Mouse (Mus musculus) forebrain, embryonic 10.5 days (tissue): Measurements from ENCODE around the gene Ly6g6f. TPM values are rescaled to one million over a fixed set of nuclear protein-coding genes. Genes with fewer than 3 reads are reported as not detected.
"Not testable (repeated sequence)": the region's sequence is repeated elsewhere in the genome, so short reads cannot be mapped to it uniquely, and the experiment has no call there.

Experiments
- DNase-seq: peaks from one replicate; pipeline ENCODE4 v3.0.0-alpha.2; 2017; ENCODE audit warnings: low spot score; ENCODE audit errors: extremely low spot score
- H3K27ac ChIP-seq: fragments of 300-500 bp; sonication (generic); 2 replicates; pipeline ENCODE4 v1.5.1; 2016; ENCODE audit warnings: mild to moderate bottlenecking
- H3K27me3 ChIP-seq: fragments of 300-500 bp; sonication (generic); 2 replicates; pipeline ENCODE4 v1.6.1; 2016; ENCODE audit warnings: mild to moderate bottlenecking; ENCODE audit not compliant: poor library complexity, severe bottlenecking
- H3K36me3 ChIP-seq: fragments of 300-500 bp; sonication (generic); replicated peaks from 2 replicates; pipeline ENCODE4 v1.6.1; 2016; ENCODE audit warnings: mild to moderate bottlenecking, moderate library complexity
- H3K4me1 ChIP-seq: fragments of 300-500 bp; sonication (generic); 2 replicates; pipeline ENCODE4 v1.6.1; 2016
- H3K4me3 ChIP-seq: fragments of 300-500 bp; sonication (generic); 2 replicates; pipeline ENCODE4 v1.5.1; 2016; ENCODE audit warnings: mild to moderate bottlenecking, moderate library complexity
- H3K9me3 ChIP-seq: fragments of 300-500 bp; sonication (generic); 2 replicates; pipeline ENCODE4 v1.6.1; 2016; ENCODE audit warnings: mild to moderate bottlenecking, moderate library complexity
- WGBS: fragments of 180-500 bp; shearing (Covaris S2); methylation state at CpG from one replicate; pipeline ENCODE4 v1.1.7; 2016; 5-methylcytosine and 5-hydroxymethylcytosine counted together
- polyA plus RNA-seq: library from polyadenylated mRNA; unstranded; fragments of >200 nt; fragmentation: Nextera tagmentation; extraction: Ambion mirVana; gene quantifications from 2 replicates; pipeline ENCODE4 v1.2.1, GENCODE M21; 2016

The Ly6g6f gene
- polyA plus RNA-seq, 1 experiment from 2014 or later, result 0.69 TPM

DNA sequence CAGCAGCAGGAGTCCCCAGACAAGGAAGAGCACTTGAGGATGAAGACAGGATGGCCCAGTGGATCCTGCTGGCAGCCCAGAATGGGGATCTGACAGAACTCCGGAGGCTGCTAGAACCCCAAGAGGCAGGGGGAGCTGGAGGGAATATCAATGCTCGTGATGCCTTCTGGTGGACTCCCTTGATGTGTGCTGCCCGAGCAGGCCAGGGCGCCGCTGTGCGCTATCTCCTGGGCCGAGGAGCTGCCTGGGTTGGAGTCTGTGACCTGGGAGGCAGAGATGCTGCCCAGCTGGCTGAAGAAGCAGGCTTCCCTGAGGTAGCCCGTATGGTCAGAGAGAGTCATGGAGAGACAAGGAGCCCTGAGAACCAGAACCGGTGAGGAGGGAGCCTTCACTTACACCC, 37.9 kb upstream of the Ly6g6f start:
- Histone ChIP-seq H3K4me1 (peaks cover 55% of the 10 kb centered on the region), H3K36me3 (peaks cover 49% of the 10 kb centered on the region)

DNA sequence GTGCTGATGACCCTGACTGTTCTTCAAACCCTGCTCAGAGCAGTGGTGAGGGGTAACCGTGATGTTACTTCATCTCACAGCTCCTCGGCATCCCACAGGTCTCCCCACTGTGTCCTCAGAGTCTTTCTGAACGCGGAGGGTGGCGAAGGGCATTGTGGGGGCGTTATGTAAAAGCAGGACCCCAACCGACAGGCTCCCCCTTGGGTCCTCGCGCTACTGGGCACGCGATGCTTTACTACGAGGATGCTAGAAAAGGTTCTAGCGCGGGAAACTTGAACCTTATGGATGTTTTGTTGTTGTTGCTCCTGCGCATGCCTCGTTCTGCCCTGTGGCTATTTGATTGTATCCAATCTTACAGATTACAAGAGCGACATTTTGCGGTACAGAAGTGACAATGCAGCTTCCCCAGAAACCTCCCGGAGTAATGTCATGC, 36.5 kb upstream of the Ly6g6f start, which contains the start of gene Csnk2b:
Gene Csnk2b (minus strand): TSS at position 183 of the 433 bp plus-strand sequence.
- Histone ChIP-seq H3K9me3 (no peaks in the 10 kb centered on the region), H3K27ac (peak within 1 kb of the TSS; percentile 93), H3K4me1 (peaks cover 46% of the 10 kb centered on the region), H3K4me3 (peak within 1 kb of the TSS; percentile 82), H3K27me3 (no peaks in the 10 kb centered on the region), H3K36me3 (peaks cover 54% of the 10 kb centered on the region)
- no peak for DNase-seq
- under 1% methylated on average over 19 of the region's 19 CpGs for WGBS

More for the DNA sequence above, 37.9 kb upstream of the Ly6g6f start:
- not testable (repeated sequence) for H3K27ac ChIP-seq, H3K4me3 ChIP-seq, H3K9me3 ChIP-seq, DNase-seq, H3K27me3 ChIP-seq
- WGBS, result 95% methylated on average over 9 of the region's 9 CpGs

- H3K36me3 ChIP-seq, result peaks cover 59% of the 10 kb centered on the region
- H3K9me3 ChIP-seq, result no peaks in the 10 kb centered on the region
- DNase-seq, result peak; percentile 97
- peak within 1 kb of the TSS; percentile 82 for H3K4me3 ChIP-seq
- H3K27me3 ChIP-seq, result no peaks in the 10 kb centered on the region
- peaks cover 39% of the 10 kb centered on the region for H3K4me1 ChIP-seq
- H3K27ac ChIP-seq, result peak within 1 kb of the TSS; percentile 93
- WGBS, result under 1% methylated on average over 50 of the region's 50 CpGs
Observed at GRCm38 (mm10) chr17:35121143-35121799, 35.9 kb upstream of the Ly6g6f start, which contains the start of gene Gpank1. Gpank1 (plus strand) TSS chr17:35121455.

DNA sequence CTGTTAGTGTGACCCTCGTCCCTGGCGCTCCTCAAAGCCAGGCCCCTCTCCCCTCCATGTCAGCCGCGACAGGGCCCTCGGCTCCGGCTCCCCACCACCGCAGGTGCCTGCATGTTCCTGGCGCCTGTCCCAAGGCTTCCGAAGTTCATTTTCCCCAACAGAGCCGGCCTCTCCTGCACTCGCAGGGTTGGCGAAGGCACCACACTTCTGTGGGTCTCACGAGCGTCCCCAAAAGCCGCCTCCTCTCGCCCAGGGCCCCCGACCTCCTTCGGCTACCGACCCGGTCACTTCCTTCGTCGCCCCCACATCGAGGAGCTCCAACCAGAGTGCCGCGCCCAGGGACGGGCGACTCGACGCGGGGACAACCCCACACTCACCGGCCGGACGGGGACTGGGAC, 35.3 kb upstream of the Ly6g6f start:
- Histone ChIP-seq H3K4me1 (peaks cover 34% of the 10 kb centered on the region), H3K27me3 (no peaks in the 10 kb centered on the region), H3K9me3 (no peaks in the 10 kb centered on the region), H3K36me3 (peaks cover 64% of the 10 kb centered on the region), H3K4me3 (peak overlapping the region; percentile 82), H3K27ac (peak overlapping the region; percentile 93)
- DNase-seq, result no peak
- WGBS, result under 1% methylated on average over 33 of the region's 33 CpGs

- H3K27ac ChIP-seq, result no peak within 1 kb of the TSS
- H3K9me3 ChIP-seq, result no peaks in the 10 kb centered on the region
- H3K4me1 ChIP-seq, result peaks cover 9% of the 10 kb centered on the region
- peaks cover 60% of the 10 kb centered on the region for H3K36me3 ChIP-seq
- DNase-seq, result no peak
- WGBS, result 89% methylated on average over 8 of the region's 8 CpGs
- no peaks in the 10 kb centered on the region for H3K27me3 ChIP-seq
- no peak within 1 kb of the TSS; the same call in 1 of the 2 replicates for H3K4me3 ChIP-seq
Observed at GRCm38 (mm10) chr17:35115046-35116019, 29.9 kb upstream of the Ly6g6f start, which contains the start of gene Ly6g5b. Ly6g5b (minus strand) TSS chr17:35115428.

DNA sequence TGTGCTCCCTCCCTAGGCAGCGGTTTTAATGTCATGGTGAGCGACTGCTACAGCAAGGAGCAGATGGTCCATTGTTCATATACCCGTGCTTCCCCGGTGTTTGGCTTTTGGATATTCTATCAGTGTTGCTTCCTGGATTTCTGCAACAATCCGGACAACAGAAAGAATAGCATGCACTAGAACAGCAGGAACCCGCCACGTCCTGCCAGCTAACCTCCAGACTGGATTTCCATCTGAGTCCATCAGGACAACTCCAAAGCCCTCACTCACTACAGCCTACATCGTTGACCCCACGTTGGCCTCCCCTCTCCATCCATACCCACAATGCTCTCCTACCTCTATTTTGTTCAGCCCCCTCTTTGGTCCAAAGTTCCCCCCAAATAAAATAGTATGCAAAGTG, 26.4 kb upstream of the Ly6g6f start:
- Histone ChIP-seq H3K36me3 (peaks cover 30% of the 10 kb centered on the region), H3K9me3 (no peaks in the 10 kb centered on the region), H3K4me3 (no peak overlapping the region), H3K4me1 (no peaks in the 10 kb centered on the region), H3K27ac (no peak overlapping the region), H3K27me3 (no peaks in the 10 kb centered on the region)
- DNase-seq, result no peak
- WGBS, result 87% methylated on average over 9 of the region's 9 CpGs

DNA sequence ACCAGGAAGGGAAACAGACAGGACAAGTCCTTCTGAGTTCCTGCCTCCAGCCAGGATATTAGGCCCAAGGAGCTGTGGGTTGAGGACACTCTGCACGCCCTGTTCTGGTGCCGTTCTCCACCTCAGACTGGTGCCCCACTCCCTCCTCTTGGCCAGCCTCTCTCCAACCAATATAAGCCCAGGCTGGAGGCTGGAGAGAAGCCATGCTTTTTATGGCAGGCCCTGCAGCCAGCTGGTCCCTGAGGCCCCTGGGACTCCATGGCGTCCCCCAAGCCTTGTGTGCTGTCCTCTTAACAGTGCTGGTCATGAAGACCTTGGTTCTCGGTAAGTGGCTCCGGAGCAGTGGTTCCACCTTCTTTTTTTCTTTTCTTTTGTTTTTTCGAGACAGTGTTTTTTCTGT, 22.7 kb upstream of the Ly6g6f start, which contains the start of gene Ly6g5c:
Gene Ly6g5c (plus strand): TSS at position 183 of the 400 bp plus-strand sequence.
- Histone ChIP-seq H3K9me3 (no peaks in the 10 kb centered on the region), H3K27me3 (no peaks in the 10 kb centered on the region), H3K4me3 (no peak within 1 kb of the TSS), H3K4me1 (peaks cover 11% of the 10 kb centered on the region), H3K36me3 (peaks cover 7% of the 10 kb centered on the region), H3K27ac (no peak within 1 kb of the TSS)
- 91% methylated on average over 6 of the region's 6 CpGs for WGBS
- DNase-seq, result no peak

DNA sequence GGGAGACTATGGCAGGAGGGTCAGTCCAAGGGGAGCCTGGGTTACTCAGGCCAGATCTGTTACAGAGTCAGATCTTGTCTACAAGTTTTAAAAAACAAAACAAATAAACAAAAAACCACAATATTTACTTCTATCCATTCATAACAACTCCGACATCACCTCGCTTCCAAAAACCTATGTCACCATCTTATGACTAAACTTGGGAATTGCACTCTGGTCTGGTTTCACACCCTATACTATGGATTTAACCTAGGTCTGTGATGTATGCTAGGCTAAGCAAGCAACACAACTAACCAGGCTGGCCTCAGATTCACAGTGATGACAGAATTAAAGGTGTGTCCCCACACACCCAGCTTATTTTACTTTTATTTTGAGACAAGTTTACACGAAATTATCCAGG, 21.1 kb upstream of the Ly6g6f start:
- peak overlapping the region; percentile 28; the same call in 1 of the 2 replicates for H3K4me3 ChIP-seq
- H3K27ac ChIP-seq, result peak overlapping the region; percentile 82
- no peak for DNase-seq
- H3K27me3 ChIP-seq, result no peaks in the 10 kb centered on the region
- peaks cover 23% of the 10 kb centered on the region for H3K36me3 ChIP-seq
- 81% methylated on average over 3 of the region's 3 CpGs for WGBS
- no peaks in the 10 kb centered on the region for H3K9me3 ChIP-seq
- peaks cover 11% of the 10 kb centered on the region for H3K4me1 ChIP-seq

- no peaks in the 10 kb centered on the region for H3K27me3 ChIP-seq
- DNase-seq, result peak; percentile 21
- WGBS, result 27% methylated on average over 13 of the region's 13 CpGs
- peaks cover 11% of the 10 kb centered on the region for H3K4me1 ChIP-seq
- H3K9me3 ChIP-seq, result no peaks in the 10 kb centered on the region
- H3K27ac ChIP-seq, result peak overlapping the region; percentile 82
- peaks cover 30% of the 10 kb centered on the region for H3K36me3 ChIP-seq
- H3K4me3 ChIP-seq, result peak overlapping the region; percentile 28
Observed at GRCm38 (mm10) chr17:35105740-35106389, 20.5 kb upstream of the Ly6g6f start.

DNA sequence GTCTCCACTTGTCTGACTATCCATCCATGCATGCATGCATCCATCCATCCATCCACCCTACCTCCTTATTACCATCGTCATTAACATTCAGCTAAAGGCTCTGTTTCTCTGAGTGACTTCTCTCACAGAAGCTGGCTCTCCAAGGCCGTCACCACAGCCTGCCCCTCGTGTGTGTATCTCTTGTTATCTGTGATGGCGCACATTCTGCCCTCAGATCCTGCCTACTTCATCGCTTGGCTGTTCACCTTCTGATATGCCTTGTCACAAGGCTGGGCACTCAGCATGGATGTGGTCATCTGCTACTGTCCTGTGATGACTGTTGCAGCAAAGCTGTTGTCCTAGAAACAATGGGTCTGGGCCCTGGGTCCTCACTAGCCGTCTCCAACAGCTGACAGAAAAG, 19.3 kb upstream of the Ly6g6f start:
- 81% methylated on average over 6 of the region's 6 CpGs for WGBS
- no peak for DNase-seq
- H3K36me3 ChIP-seq, result peaks cover 41% of the 10 kb centered on the region
- H3K27ac ChIP-seq, result no peak overlapping the region
- no peak overlapping the region for H3K4me3 ChIP-seq
- H3K27me3 ChIP-seq, result no peaks in the 10 kb centered on the region
- H3K4me1 ChIP-seq, result peaks cover 11% of the 10 kb centered on the region
- H3K9me3 ChIP-seq, result no peaks in the 10 kb centered on the region

- H3K36me3 ChIP-seq, result peaks cover 47% of the 10 kb centered on the region
- no peak overlapping the region for H3K27ac ChIP-seq
- WGBS, result 91% methylated on average over 7 of the region's 7 CpGs
- H3K27me3 ChIP-seq, result no peaks in the 10 kb centered on the region
- no peaks in the 10 kb centered on the region for H3K9me3 ChIP-seq
- DNase-seq, result no peak
- peaks cover 11% of the 10 kb centered on the region for H3K4me1 ChIP-seq
- no peak overlapping the region for H3K4me3 ChIP-seq
Observed at GRCm38 (mm10) chr17:35104079-35104478, 18.7 kb upstream of the Ly6g6f start.

DNA sequence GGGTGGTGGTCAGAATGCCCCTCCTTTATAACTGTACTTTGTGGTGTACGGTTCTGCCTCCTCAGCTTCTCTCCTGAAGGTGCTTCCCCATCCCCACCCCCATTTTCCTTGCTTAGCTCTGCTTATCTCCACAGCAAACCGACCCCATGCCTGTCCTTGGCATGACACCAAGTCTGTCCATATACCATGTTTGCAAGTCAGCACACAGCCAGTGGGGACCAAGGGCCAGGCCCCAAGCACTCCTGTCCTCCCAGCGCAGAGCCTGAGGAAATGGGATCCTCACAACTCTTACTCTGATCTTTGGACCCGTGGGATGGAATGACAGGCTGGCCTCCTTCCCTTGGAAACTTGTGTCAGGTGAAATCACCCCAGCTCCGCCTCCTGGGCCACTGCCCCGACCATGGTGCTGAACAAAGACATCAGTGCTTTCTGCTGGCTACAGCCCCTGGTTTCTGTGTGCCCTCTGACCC, 17.8 kb upstream of the Ly6g6f start:
- DNase-seq, result no peak
- H3K27me3 ChIP-seq, result no peaks in the 10 kb centered on the region
- 0 out of 2 replicates have a peak overlapping the region, but pooled peaks have one; percentile 15 for H3K4me3 ChIP-seq
- peaks cover 11% of the 10 kb centered on the region for H3K4me1 ChIP-seq
- 79% methylated on average over 6 of the region's 6 CpGs for WGBS
- H3K9me3 ChIP-seq, result no peaks in the 10 kb centered on the region
- no peak overlapping the region for H3K27ac ChIP-seq
- H3K36me3 ChIP-seq, result peaks cover 56% of the 10 kb centered on the region
